Mouse (Mus musculus) macrophage (primary cell): ENCODE measurements around the gene Olfr544. TPM values are rescaled to one million over a fixed set of nuclear protein-coding genes. Genes with fewer than 3 reads are reported as not detected.

Experiments used
- H3K27ac ChIP-seq: fragments of 350-480 bp; formaldehyde crosslinking; 2 replicates; pipeline ENCODE4 v1.9.0; 2021
- H3K36me3 ChIP-seq: fragments of 350-480 bp; formaldehyde crosslinking; 2 replicates; pipeline ENCODE4 v1.9.0; 2021; ENCODE audit errors: inconsistent target
- H3K4me3 ChIP-seq: fragments of 350-480 bp; formaldehyde crosslinking; 2 replicates; pipeline ENCODE4 v1.9.0; 2021; ENCODE audit errors: inconsistent target
- H3K79me2 ChIP-seq: fragments of 350-480 bp; formaldehyde crosslinking; 2 replicates; pipeline ENCODE4 v1.9.0; 2021; ENCODE audit errors: inconsistent target
- WGBS: methylation state at CpG from one replicate; pipeline ENCODE4 v1.1.7; 2026; ENCODE audit warnings: inconsistent platforms; ENCODE audit not compliant: missing documents; 5-methylcytosine and 5-hydroxymethylcytosine counted together
- polyA plus RNA-seq: library from polyadenylated mRNA; stranded (reverse); fragments of 250-400 nt; gene quantifications from 3 replicates; pipeline ENCODE4 v1.2.4, GENCODE M21; 2018; ENCODE audit warnings: inconsistent platforms

The Olfr544 gene
- polyA plus RNA-seq, 1 experiment from 2014 or later: not detected

DNA sequence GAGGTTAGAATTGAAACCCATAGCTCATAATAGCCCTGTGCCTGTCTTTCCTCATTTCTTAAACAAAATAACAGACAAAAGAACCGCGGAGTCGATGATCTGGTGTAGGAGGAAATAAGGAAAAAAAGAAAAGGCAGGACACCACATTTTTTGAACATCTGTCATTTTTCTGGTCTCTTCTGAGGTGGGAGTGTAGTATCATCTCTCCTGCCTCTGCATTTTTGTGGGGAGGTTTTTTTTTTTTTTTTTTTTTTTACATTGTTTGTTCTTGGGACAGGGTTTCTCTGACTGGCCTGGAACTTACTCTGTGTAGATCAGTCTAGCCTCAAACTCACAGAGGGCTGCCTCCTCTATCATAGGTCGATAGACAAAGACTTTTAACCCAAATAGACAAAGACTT is 45.7 kb downstream of the Olfr544 start:
- 0% methylated on average over 4 of the region's 4 CpGs for WGBS
- peak overlapping the region; percentile 76 for H3K27ac ChIP-seq
- H3K79me2 ChIP-seq: peaks cover 38% of the 10 kb centered on the region
- peak overlapping the region; percentile 79 for H3K4me3 ChIP-seq
- H3K36me3 ChIP-seq: 0 out of 2 replicates have a peak, but pooled peaks cover 4% of the 10 kb centered on the region

DNA sequence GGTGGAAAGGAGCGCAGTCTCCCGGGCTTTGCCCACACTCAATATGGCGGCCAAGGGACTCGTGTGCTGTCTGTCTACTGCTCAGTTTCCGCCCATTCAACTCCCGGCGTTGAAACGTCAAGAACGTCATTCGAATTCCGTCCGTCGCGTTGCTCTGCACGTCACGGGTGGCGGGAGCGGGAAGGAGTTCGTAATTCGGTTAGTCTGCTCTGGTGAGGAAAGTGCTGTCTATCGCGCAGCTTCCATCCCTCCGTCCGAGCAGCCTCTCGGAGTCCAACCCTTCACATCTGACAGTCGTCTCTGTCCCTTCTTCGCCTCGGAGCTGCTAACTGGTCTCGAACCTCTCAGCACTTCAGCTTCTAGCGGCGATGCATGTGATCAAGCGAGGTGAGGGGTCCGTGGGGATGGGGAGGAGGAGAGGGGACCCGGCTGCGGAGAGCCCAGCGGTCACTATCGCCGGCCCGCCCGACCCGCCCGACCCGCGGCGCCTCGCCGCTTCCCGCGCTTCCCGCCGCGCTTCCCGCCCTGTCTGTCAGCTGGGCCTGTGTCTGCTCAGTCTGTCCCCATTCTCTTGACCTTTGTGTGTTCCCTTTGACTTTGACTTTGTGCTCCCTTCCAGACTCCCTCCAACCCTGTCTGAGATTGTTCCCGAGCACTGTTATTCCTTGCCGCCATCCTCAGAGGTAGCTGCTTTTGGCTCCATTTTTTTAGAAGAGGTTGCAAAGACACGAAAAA is 46.3 kb downstream of the Olfr544 start, which contains the start of gene Rrm1:
Rrm1 (plus strand) TSS at position 39 of the 735 bp plus-strand sequence.
- Histone ChIP-seq H3K27ac (peak within 1 kb of the TSS; percentile 76), H3K79me2 (peaks cover 38% of the 10 kb centered on the region), H3K4me3 (peak within 1 kb of the TSS; percentile 79), H3K36me3 (no peaks in the 10 kb centered on the region)
- under 1% methylated on average over 50 of the region's 56 CpGs for WGBS

DNA sequence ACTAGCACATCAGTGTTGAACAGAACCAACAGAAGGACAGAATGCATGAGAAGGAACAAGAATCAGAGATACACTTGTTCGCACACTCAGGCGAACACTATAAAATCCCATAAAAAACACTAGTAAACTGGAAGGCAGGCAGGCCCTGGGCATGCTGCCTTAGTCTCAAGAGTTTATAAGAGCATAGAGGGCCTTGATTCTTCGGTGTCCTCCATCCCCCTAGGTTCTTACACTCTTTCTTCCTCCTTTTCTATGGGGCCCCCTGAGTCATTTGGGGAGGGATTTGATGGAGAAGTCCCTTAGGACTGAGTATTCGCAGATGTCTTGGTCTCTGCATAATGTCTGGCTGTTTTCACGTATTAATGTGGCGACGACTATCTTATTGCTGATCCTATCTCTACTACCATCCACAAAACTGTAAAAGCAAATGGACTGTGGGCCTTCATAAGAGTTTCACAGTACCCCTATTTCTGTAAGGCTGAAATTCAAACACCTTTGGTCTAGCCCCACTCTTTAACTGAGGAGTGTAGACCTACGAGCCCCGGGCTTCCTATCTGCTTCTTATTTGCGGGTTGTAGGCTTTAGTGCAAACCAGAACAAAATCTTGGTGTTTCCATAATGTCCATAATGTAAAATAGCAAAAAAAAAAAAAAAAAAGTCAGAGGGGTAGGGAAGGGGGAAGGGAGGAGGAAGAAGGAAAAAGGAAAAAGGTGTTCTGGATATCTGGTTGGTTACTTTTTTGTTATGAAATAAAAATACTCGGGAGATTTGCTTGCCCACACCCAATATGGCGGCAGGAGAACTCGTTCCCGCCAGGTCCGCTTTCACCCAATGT is 47.1 kb downstream of the Olfr544 start:
- Histone ChIP-seq H3K27ac (peak overlapping the region; percentile 76), H3K4me3 (peak overlapping the region; percentile 79; the same call in 1 of the 2 replicates), H3K36me3 (peaks cover under 1% of the 10 kb centered on the region; the same call in 1 of the 2 replicates), H3K79me2 (peaks cover 36% of the 10 kb centered on the region)
- 57% methylated on average over 15 of the region's 15 CpGs for WGBS

DNA sequence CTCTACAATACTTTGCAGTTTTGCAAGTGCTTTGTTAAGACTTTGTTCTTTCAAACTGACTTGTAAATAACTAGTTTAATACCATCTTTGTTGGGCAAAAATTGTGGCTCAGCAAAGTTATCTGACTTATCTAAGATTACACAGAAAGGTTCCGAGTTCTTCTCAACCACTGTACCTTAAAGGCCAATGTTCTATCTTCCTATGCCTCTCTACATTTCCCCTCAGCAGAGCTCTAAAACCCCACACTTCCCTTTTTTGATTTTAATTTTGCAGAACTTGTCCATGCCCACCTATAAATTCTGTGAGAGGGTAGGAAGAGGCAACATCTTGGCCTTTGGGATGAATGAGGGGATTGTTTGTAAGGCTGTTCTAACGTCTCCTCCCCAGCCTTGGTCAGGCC is 53.8 kb downstream of the Olfr544 start:
- no peak overlapping the region for H3K27ac ChIP-seq
- H3K4me3 ChIP-seq: no peak overlapping the region
- H3K79me2 ChIP-seq: no peaks in the 10 kb centered on the region
- WGBS: 26% methylated on average over 2 of the region's 2 CpGs
- H3K36me3 ChIP-seq: peaks cover 8% of the 10 kb centered on the region; the same call in 1 of the 2 replicates

Other genes starting within 250 kb of the Olfr544 start
- gene Rhog, start 232.3 kb downstream of the Olfr544 start, polyA plus RNA-seq: 307 to 396 TPM (median 393 TPM) in 3 replicates
- gene Stim1, start 220.5 kb downstream of the Olfr544 start, polyA plus RNA-seq: 32.9 to 38.1 TPM (median 35.0 TPM) in 3 replicates
- 17.3 to 71.9 TPM (median 64.3 TPM) in 3 replicates for gene Rrm1, start 46.6 kb downstream of the Olfr544 start, polyA plus RNA-seq
- gene Olfr543, start 6.6 kb downstream of the Olfr544 start, polyA plus RNA-seq: not detected in 3 replicates
- not detected in 3 replicates for gene Olfr545, start 11.3 kb upstream of the Olfr544 start, polyA plus RNA-seq
- not detected in 3 replicates for gene Olfr547, start 46.4 kb upstream of the Olfr544 start, polyA plus RNA-seq
- gene Olfr548-ps1, start 52.6 kb upstream of the Olfr544 start, polyA plus RNA-seq: not detected in 3 replicates
- not detected in 3 replicates for gene Olfr549, start 61.6 kb upstream of the Olfr544 start, polyA plus RNA-seq
- gene Trim21, start 77.2 kb upstream of the Olfr544 start, polyA plus RNA-seq: 31.3 to 44.4 TPM (median 44.4 TPM) in 3 replicates
- gene Olfr550, start 83.1 kb upstream of the Olfr544 start, polyA plus RNA-seq: not detected in 3 replicates
- gene Olfr551, start 103.6 kb upstream of the Olfr544 start, polyA plus RNA-seq: not detected in 3 replicates
- not detected in 3 replicates for gene Olfr552, start 109.5 kb upstream of the Olfr544 start, polyA plus RNA-seq
- not detected in 3 replicates for gene Olfr553, start 129.9 kb upstream of the Olfr544 start, polyA plus RNA-seq
- not detected in 3 replicates for gene Olfr554, start 150.1 kb upstream of the Olfr544 start, polyA plus RNA-seq
- gene Olfr555, start 170.5 kb upstream of the Olfr544 start, polyA plus RNA-seq: not detected in 3 replicates
- gene Olfr556, start 176.6 kb upstream of the Olfr544 start, polyA plus RNA-seq: not detected in 3 replicates
- 2.3 to 3.3 TPM (median 2.8 TPM) in 3 replicates for gene Trim68, start 199.0 kb upstream of the Olfr544 start, polyA plus RNA-seq
- gene Olfr557, start 207.6 kb upstream of the Olfr544 start, polyA plus RNA-seq: not detected in 3 replicates
- not detected in 3 replicates for gene Olfr558, start 213.9 kb upstream of the Olfr544 start, polyA plus RNA-seq
- gene Olfr33, start 230.8 kb upstream of the Olfr544 start, polyA plus RNA-seq: not detected in 3 replicates
- gene Olfr559, start 239.2 kb upstream of the Olfr544 start, polyA plus RNA-seq: not detected in 3 replicates